Mouse (Mus musculus) lung, postnatal 0 days (tissue): ENCODE data around the gene Zfp771.

ENCODE experiments used
- CTCF ChIP-seq: IDR thresholded peaks from 2 replicates; pipeline ENCODE4 v1.5.1; 2016; ENCODE audit warnings: antibody characterized with exemption, mild to moderate bottlenecking
- EP300 ChIP-seq: IDR thresholded peaks from 2 replicates; pipeline ENCODE4 v1.6.1; 2016; ENCODE audit warnings: antibody characterized with exemption, mild to moderate bottlenecking, control low read depth

DNA sequence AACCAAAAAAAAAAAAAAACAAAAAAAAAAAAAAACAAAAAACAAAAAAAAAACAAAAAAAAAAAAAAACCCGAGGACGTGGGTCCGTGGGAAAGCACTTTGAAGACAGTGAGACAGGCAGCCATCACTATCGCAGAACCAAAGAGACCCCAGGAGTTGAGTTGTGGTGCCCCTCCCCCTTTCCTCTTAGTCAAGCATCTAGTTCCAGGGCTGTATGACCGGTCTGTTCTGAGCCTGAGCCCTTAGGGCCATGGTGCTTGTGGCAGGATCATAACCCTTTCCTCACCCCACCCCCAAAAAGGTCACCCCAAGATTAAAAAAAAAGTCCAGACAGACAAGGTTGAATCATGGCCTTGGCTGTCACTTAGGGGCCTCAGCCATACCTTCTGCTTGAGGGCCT lies 27.8 kb upstream of the Zfp771 start:
- TF ChIP-seq CTCF (no peak), EP300 (no peak)
